Mouse (Mus musculus): ENCODE results near the gene Setdb1. TPM values are rescaled to one million over a fixed set of nuclear protein-coding genes. Genes with fewer than 3 reads are reported as not detected.
"Not testable (repeated sequence)": the region's sequence is repeated elsewhere in the genome, so short reads cannot be mapped to it uniquely, and the experiment has no call there.

Setdb1 gene
- polyA plus RNA-seq, 1 experiment from 2014 or later: 36.9 TPM

DNA sequence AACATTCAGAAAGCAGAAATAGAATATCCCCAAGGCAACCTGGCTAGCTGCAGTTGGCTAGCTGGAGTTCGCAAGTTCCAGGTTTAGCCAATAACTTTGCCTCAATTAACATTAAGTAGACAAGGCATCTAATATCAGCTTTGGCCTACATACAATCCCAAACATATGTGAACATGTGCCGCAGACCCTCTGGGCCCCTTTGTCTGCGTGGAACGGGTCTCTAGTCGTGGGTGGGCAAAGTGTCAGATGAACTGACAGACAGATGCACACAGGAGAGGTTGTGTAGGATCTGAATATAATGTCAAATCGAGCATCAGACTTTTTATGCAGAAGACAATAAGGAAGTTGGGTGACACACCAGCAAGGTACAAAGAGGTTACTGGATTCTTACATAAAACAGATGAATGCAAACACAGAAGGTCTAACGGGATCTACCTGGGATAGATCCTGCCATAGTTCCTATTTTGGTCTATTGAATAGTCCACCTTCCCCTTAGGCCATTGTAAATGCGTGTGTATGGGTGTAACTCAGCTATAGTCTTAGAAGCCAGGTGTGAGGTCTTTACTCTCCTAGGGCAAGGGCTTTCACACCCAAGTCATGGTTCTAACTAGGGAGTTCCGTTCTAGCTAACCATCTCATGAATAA is 13.5 kb downstream of the Setdb1 start:
- H3K4me3 ChIP-seq; H3K9me3 ChIP-seq; H3K9ac ChIP-seq; ATAC-seq (ENCODE audit: insufficient number of reproducible peaks, low FRiP score, low TSS enrichment, low read depth); H3K27ac ChIP-seq; H3K4me2 ChIP-seq; H3K27me3 ChIP-seq; H3K4me1 ChIP-seq: not testable (repeated sequence)
- WGBS: 92% methylated on average over 9 of the region's 9 CpGs
- H3K36me3 ChIP-seq: peaks cover 86% of the 10 kb centered on the region

DNA sequence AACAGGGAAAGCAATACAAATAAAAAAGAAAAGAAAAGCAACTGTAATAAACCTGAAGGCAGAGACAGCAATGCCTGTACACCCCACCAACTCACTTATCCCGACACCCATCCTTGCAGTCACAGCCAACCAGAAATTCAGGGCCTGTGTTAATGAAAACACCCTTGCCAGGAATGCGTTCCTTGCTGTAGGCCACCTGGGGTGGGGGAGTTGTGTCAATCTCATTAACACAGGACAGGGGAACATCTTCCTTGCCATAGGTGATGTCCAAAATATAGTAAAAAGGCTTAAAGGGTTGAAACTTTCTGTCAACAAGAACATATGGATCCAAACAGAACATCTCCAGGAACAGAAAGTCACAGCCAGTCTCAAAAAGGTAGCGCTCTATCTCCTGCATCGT is 18.8 kb downstream of the Setdb1 start:
- Histone ChIP-seq H3K4me3 (no peak overlapping the region), H3K36me3 (peaks cover 93% of the 10 kb centered on the region), H3K4me1 (no peaks in the 10 kb centered on the region), H3K4me2 (no peak overlapping the region), H3K9me3 (no peaks in the 10 kb centered on the region), H3K27ac (no peak overlapping the region), H3K27me3 (no peaks in the 10 kb centered on the region), H3K9ac (no peak overlapping the region)
- WGBS: 92% methylated on average over 4 of the region's 4 CpGs
- no peak for ATAC-seq (ENCODE audit: insufficient number of reproducible peaks, low FRiP score, low TSS enrichment, low read depth)

DNA sequence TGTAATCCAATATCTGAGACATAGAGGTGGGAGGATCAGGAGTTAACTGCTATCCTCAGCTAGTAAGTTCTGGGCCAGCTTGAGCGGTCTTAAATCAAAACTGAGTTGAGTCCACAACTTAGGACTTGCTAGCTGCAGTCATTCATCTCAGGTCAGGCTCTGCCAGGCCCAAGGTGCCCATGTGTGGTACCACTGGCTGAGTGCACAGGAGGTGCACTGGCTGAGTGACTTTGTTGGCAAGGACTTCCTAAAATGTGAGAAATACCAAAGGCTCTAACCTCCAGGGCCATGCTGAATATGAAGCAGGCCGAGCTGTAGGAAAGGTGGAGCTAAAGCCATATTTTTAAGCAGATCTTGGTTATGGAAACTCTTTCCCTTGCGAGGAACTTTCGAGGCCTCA is 19.7 kb downstream of the Setdb1 start:
- no peak overlapping the region for H3K4me3 ChIP-seq
- H3K9ac ChIP-seq: no peak overlapping the region
- no peaks in the 10 kb centered on the region for H3K4me1 ChIP-seq
- WGBS: 96% methylated on average over 4 of the region's 4 CpGs
- H3K36me3 ChIP-seq: peaks cover 93% of the 10 kb centered on the region
- no peak for ATAC-seq (ENCODE audit: insufficient number of reproducible peaks, low FRiP score, low TSS enrichment, low read depth)
- no peak overlapping the region for H3K4me2 ChIP-seq
- no peaks in the 10 kb centered on the region for H3K27me3 ChIP-seq
- no peaks in the 10 kb centered on the region for H3K9me3 ChIP-seq
- no peak overlapping the region for H3K27ac ChIP-seq

DNA sequence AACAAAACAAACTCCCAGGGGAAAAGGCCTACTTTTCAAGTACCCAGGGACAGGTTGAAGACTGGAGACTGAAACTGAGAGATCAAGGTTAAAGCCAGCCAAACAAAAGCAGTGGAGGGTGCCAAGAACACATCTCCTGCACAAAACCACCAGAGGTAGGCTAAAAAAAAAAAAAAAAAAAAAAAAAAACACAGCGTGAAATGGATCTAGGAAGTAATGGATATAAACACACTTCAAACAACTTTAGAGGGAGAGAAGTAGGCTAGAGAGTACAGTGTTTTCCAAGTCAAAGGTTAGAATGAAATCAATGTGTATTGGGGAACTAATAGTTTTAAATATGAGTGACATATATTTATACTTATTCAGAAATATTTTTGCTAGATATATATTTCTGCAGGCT is 25.5 kb downstream of the Setdb1 start:
- H3K27me3 ChIP-seq: no peaks in the 10 kb centered on the region
- WGBS: 67% methylated on average over 1 of the region's 1 CpGs

DNA sequence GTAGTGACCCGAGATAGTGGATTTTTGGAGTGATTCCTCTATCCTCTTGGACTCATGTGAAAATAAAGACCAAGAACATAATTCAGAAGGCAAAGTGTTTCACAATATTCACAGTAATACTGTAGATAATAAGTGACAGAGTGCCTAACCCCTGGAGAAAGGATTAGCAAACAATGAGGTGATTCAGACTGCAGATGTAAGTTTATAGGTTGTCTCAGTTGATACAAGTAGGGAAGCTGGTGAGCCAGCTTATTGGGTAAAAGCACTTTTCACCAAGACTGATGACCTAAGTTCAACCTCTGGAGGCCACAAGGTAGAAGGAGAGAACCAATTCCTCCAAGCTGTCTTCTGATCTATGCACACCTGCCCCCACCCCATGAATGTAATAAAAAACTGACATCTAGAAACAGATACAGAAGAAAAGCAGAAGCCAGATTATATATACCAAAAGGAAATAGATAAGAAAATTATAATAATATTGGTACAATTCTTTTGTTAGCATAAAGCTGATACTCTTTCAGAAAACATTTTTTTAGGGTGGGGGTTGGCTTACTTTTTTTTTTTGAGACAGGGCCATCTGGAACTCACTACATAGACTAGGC is 28.1 kb downstream of the Setdb1 start:
- Histone ChIP-seq H3K4me3 (no peak overlapping the region), H3K9ac (no peak overlapping the region), H3K27ac (no peak overlapping the region), H3K9me3 (no peaks in the 10 kb centered on the region), H3K4me2 (no peak overlapping the region), H3K27me3 (no peaks in the 10 kb centered on the region), H3K36me3 (peaks cover 85% of the 10 kb centered on the region), H3K4me1 (no peaks in the 10 kb centered on the region)
- WGBS: 86% methylated on average over 1 of the region's 1 CpGs
- ATAC-seq (ENCODE audit: insufficient number of reproducible peaks, low FRiP score, low TSS enrichment, low read depth): no peak

More for the DNA sequence above, 25.5 kb downstream of the Setdb1 start:
- no peaks in the 10 kb centered on the region for H3K9me3 ChIP-seq
- no peak for ATAC-seq (ENCODE audit: insufficient number of reproducible peaks, low FRiP score, low TSS enrichment, low read depth)
- H3K36me3 ChIP-seq: peaks cover 84% of the 10 kb centered on the region
- no peak overlapping the region for H3K4me2 ChIP-seq
- H3K4me3 ChIP-seq: no peak overlapping the region
- H3K4me1 ChIP-seq: no peaks in the 10 kb centered on the region
- no peak overlapping the region for H3K27ac ChIP-seq
- no peak overlapping the region for H3K9ac ChIP-seq

GRCm38 (mm10) chr3:95324454-95325144 is 32.4 kb downstream of the Setdb1 start:
- Histone ChIP-seq H3K27ac (no peak overlapping the region), H3K9ac (no peak overlapping the region), H3K36me3 (peaks cover 95% of the 10 kb centered on the region), H3K4me1 (no peaks in the 10 kb centered on the region), H3K27me3 (no peaks in the 10 kb centered on the region), H3K4me3 (no peak overlapping the region), H3K9me3 (no peaks in the 10 kb centered on the region), H3K4me2 (no peak overlapping the region)
- no peak for ATAC-seq (ENCODE audit: insufficient number of reproducible peaks, low FRiP score, low TSS enrichment, low read depth)
- WGBS: 90% methylated on average over 6 of the region's 6 CpGs

DNA sequence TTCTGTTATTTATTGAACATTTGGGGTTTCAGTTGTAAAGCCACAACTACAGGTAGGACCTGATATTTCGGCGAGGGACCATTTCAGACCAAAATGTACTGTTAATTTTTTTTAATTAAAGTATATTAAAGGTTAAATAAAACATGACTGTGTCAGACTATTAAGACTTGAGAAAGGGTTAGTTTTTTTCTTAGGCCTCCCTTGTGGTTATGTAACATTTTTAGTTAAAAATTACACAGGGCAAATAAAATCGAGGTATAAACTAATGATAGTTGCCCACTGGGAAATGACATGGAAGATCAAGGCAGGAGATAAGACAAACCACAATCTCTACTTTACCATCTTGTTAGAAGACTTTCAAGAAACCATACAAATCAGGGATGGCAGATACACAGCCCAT is 33.6 kb downstream of the Setdb1 start:
- Histone ChIP-seq H3K4me3 (no peak overlapping the region), H3K9ac (no peak overlapping the region), H3K9me3 (no peaks in the 10 kb centered on the region), H3K4me2 (no peak overlapping the region), H3K27ac (no peak overlapping the region), H3K36me3 (peaks cover 88% of the 10 kb centered on the region), H3K4me1 (peaks cover 7% of the 10 kb centered on the region), H3K27me3 (no peaks in the 10 kb centered on the region)
- 88% methylated on average over 3 of the region's 3 CpGs for WGBS
- no peak for ATAC-seq (ENCODE audit: insufficient number of reproducible peaks, low FRiP score, low TSS enrichment, low read depth)

DNA sequence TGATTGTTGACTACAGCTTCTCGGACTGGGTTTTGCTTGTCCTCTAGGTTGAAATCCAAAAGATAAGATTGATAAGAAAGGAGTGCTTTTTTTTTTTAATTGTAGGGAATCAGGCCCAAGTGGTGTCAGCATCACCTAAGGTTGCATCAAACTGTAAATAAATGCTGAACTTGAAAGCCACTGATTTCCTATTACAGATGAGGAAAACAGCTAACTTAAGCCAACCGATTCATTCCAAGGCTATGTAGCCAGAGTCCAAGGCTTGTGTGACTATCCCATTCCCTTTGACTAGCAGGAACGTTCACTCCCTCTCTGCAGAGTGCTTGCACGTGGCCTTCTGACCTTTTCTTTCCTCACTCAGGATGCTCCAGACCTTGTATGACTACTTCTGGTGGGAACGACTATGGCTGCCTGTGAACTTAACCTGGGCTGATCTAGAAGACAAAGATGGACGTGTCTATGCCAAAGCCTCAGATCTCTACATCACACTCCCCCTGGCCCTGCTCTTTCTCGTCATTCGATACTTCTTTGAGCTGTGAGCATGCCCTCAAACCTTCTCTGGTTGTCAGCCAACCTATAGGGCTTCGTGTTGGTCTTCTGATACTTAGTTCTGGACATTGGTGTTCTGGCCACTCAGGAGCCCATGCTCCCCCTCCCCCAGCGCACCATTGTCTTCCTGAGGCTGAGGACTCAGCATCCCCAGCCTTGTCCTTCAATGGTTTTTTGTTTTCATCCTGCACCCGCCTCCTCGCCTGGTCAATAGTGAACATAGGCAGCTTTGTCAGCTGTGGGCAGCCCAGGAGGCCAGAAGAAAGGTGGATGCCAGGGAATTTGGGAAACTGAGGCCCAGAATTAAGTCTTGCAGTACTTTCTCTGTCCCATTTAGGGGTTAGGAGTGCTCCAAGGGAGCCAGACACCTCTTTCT is 37.0 kb downstream of the Setdb1 start:
- Histone ChIP-seq H3K9ac (no peak overlapping the region), H3K4me1 (peaks cover 29% of the 10 kb centered on the region), H3K4me3 (no peak overlapping the region), H3K27ac (no peak overlapping the region), H3K36me3 (peaks cover 55% of the 10 kb centered on the region), H3K27me3 (no peaks in the 10 kb centered on the region), H3K9me3 (no peaks in the 10 kb centered on the region), H3K4me2 (no peak overlapping the region)
- ATAC-seq (ENCODE audit: insufficient number of reproducible peaks, low FRiP score, low TSS enrichment, low read depth): no peak
- WGBS: 78% methylated on average over 12 of the region's 12 CpGs

DNA sequence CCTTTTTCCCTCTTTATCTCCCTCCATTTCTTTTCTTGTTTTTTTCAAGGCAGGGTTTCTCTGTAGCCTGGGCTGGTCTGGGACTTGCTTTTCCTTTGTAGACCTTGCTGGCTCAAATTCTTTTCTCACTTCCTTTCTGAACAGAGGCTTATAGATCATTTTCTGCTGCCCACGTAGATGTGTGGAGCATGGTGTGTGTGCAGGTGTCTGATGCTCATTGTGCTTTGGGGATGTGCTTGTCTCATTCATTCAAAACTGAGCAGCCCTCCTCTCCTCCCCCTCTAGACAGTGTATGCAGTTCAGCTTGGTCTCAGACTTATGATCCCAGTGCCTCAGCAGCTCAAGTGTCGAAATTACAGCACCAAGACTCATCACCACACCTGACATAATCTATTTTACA is 37.9 kb downstream of the Setdb1 start:
- H3K36me3 ChIP-seq: peaks cover 47% of the 10 kb centered on the region
- no peak overlapping the region for H3K27ac ChIP-seq
- no peak overlapping the region for H3K4me3 ChIP-seq
- no peak overlapping the region for H3K4me2 ChIP-seq
- no peaks in the 10 kb centered on the region for H3K27me3 ChIP-seq
- ATAC-seq (ENCODE audit: insufficient number of reproducible peaks, low FRiP score, low TSS enrichment, low read depth): no peak
- H3K9me3 ChIP-seq: no peaks in the 10 kb centered on the region
- WGBS: 68% methylated on average over 2 of the region's 2 CpGs
- H3K4me1 ChIP-seq: peaks cover 36% of the 10 kb centered on the region
- no peak overlapping the region for H3K9ac ChIP-seq

DNA sequence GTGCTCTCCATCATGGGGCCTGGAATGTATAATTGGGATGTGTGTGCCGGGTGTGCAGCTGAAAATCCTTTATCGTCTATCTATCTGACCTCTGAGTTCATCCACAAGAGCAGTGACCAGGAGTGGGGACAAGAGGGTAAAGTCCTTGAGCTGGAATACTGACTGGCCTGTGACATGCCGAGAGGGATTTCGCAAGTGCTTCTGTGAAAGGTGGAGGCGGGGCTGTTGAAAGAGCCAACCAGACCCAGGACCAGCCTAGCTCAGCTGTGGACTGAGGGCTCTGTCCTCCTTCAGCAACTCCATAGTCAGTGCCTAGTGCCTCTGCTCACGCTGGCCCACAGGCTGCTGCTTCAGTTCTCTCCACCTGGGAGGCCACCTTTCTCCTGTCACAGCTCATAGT is 38.5 kb downstream of the Setdb1 start:
- WGBS: 50% methylated on average over 6 of the region's 6 CpGs
- H3K36me3 ChIP-seq: peaks cover 41% of the 10 kb centered on the region
- H3K4me3 ChIP-seq: no peak overlapping the region
- H3K9ac ChIP-seq: no peak overlapping the region
- no peak for ATAC-seq (ENCODE audit: insufficient number of reproducible peaks, low FRiP score, low TSS enrichment, low read depth)
- no peak overlapping the region for H3K4me2 ChIP-seq
- no peaks in the 10 kb centered on the region for H3K27me3 ChIP-seq
- peaks cover 36% of the 10 kb centered on the region for H3K4me1 ChIP-seq
- H3K27ac ChIP-seq: peak overlapping the region; percentile 27; the same call in 1 of the 2 replicates
- no peaks in the 10 kb centered on the region for H3K9me3 ChIP-seq

DNA sequence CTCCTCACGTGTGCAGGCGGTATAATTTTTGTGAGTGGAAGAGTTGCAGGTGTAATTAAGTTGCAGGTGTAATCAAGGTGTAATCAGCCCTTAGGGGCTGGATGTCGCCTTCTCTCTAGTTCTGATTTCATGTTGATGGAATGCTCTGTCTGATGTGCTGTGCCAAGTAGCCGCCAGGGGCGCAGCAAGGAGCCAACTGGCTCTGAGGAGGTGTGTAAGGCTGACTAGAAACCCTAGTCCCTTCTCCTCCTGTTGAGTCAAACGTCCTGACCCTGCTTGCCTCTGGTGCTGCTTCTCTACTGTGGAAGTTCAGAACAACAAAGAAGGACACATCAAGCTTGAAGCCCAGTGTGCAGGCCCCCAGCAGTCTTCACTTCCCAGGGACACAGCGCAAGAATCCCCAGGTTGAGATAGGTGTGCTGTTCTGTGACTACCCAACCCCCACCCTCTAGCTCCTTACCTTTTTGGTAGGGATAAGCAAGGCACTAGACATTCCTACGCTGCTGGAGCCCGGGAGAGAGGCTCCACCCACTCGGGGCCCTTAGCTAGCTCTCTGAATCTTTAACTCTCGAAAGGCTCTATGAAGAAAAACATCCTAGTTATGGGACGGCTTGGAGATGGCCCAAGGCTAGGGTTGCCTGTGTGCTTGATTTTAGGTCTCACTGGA is 39.5 kb downstream of the Setdb1 start:
- Histone ChIP-seq H3K27me3 (no peaks in the 10 kb centered on the region), H3K36me3 (peaks cover 32% of the 10 kb centered on the region), H3K27ac (peak overlapping the region; percentile 28; the same call in 1 of the 2 replicates), H3K4me1 (peaks cover 36% of the 10 kb centered on the region), H3K4me3 (peak overlapping the region; percentile 8; the same call in 1 of the 2 replicates), H3K9ac (no peak overlapping the region), H3K4me2 (peak overlapping the region; percentile 24), H3K9me3 (no peaks in the 10 kb centered on the region)
- no peak for ATAC-seq (ENCODE audit: insufficient number of reproducible peaks, low FRiP score, low TSS enrichment, low read depth)
- 21% methylated on average over 12 of the region's 12 CpGs for WGBS
